Mouse (Mus musculus) midbrain, embryonic 14.5 days (tissue): ENCODE data around the gene Cidec. TPM values are rescaled to one million over a fixed set of nuclear protein-coding genes. Genes with fewer than 3 reads are reported as not detected.
A peak's percentile ranks its signal among the peaks of the same experiment; 100 is the strongest.

Experiments used
- ATAC-seq: fragments of 200-750 bp; cut with Nextera tagmentation; 2 replicates; pipeline ENCODE4 v1.8.0; 2017; ENCODE audit warnings: moderate number of reproducible peaks, moderate library complexity; ENCODE audit not compliant: low FRiP score, low TSS enrichment
- DNase-seq: peaks from one replicate; pipeline ENCODE4 v3.0.0-alpha.2; 2015
- H3K27ac ChIP-seq: fragments of 300-500 bp; sonication (generic); replicated peaks from 2 replicates; pipeline ENCODE4 v1.5.1; 2014; ENCODE audit warnings: mild to moderate bottlenecking, low read depth, low read length, moderate library complexity
- H3K27me3 ChIP-seq: fragments of 300-500 bp; sonication (generic); 2 replicates; pipeline ENCODE4 v1.6.1; 2014; ENCODE audit warnings: low read length, control low read depth, mixed read lengths; ENCODE audit not compliant: control insufficient read depth, insufficient read depth
- H3K36me3 ChIP-seq: fragments of 300-500 bp; sonication (generic); 2 replicates; pipeline ENCODE4 v1.6.1; 2014; ENCODE audit warnings: low read length, control low read depth; ENCODE audit not compliant: control insufficient read depth, insufficient read depth
- H3K4me1 ChIP-seq: fragments of 300-500 bp; sonication (generic); 2 replicates; pipeline ENCODE4 v1.6.1; 2014; ENCODE audit warnings: mild to moderate bottlenecking, antibody characterized with exemption, low read length, control low read depth; ENCODE audit not compliant: control insufficient read depth, insufficient read depth
- H3K4me2 ChIP-seq: fragments of 300-500 bp; sonication (generic); 2 replicates; pipeline ENCODE4 v1.6.1; 2014; ENCODE audit warnings: mild to moderate bottlenecking, low read length, moderate library complexity
- H3K4me3 ChIP-seq: fragments of 300-500 bp; sonication (generic); replicated peaks from 2 replicates; pipeline ENCODE4 v1.5.1; 2014; ENCODE audit warnings: low read depth, low read length
- H3K9ac ChIP-seq: fragments of 300-500 bp; sonication (generic); replicated peaks from 2 replicates; pipeline ENCODE4 v1.6.1; 2014; ENCODE audit warnings: mild to moderate bottlenecking, low read length, moderate library complexity
- H3K9me3 ChIP-seq: fragments of 300-500 bp; sonication (generic); 2 replicates; pipeline ENCODE4 v1.6.1; 2016; ENCODE audit warnings: low read length, control low read depth, mixed read lengths; ENCODE audit not compliant: control insufficient read depth
- WGBS: fragments of 180-500 bp; shearing (Covaris S2); extraction: QIAGEN DNeasy Blood & Tissue Kit; methylation state at CpG from one replicate; pipeline ENCODE4 v1.1.7; 2014; 5-methylcytosine and 5-hydroxymethylcytosine counted together
- polyA plus RNA-seq: library from polyadenylated mRNA; unstranded; fragments of >200 nt; fragmentation: Nextera tagmentation; extraction: Ambion mirVana; gene quantifications from 2 replicates; pipeline ENCODE4 v1.2.1, GENCODE M21; 2014

The Cidec gene
- polyA plus RNA-seq, 1 experiment from 2014 or later, result not detected

- H3K9ac ChIP-seq, result no peak overlapping the region
- DNase-seq, result no peak
- peaks cover 20% of the 10 kb centered on the region for H3K27me3 ChIP-seq
- H3K4me3 ChIP-seq, result no peak overlapping the region
- no peak overlapping the region for H3K27ac ChIP-seq
- H3K4me1 ChIP-seq, result peaks cover 7% of the 10 kb centered on the region
- H3K36me3 ChIP-seq, result no peaks in the 10 kb centered on the region
- H3K4me2 ChIP-seq, result no peak overlapping the region
- ATAC-seq, result no peak
- 82% methylated on average over 2 of the region's 2 CpGs for WGBS
- H3K9me3 ChIP-seq, result no peaks in the 10 kb centered on the region
Measured at GRCm38 (mm10) chr6:113473246-113473645, 37.7 kb upstream of the Cidec start.

- Histone ChIP-seq H3K27me3 (peaks cover 20% of the 10 kb centered on the region), H3K27ac (no peak overlapping the region), H3K4me2 (no peak overlapping the region), H3K9me3 (no peaks in the 10 kb centered on the region), H3K4me3 (no peak overlapping the region), H3K9ac (no peak overlapping the region), H3K4me1 (peaks cover 7% of the 10 kb centered on the region), H3K36me3 (no peaks in the 10 kb centered on the region)
- ATAC-seq (no peak), DNase-seq (no peak)
- WGBS, result 64% methylated on average over 10 of the region's 10 CpGs
Measured at GRCm38 (mm10) chr6:113472061-113472460, 36.5 kb upstream of the Cidec start.

GRCm38 (mm10) chr6:113471297-113471936, 35.9 kb upstream of the Cidec start, which contains the start of gene Il17rc:
TSS of gene Il17rc (plus strand) at chr6:113471427.
- DNase-seq, result no peak
- H3K9me3 ChIP-seq, result no peaks in the 10 kb centered on the region
- H3K4me3 ChIP-seq, result no peak within 1 kb of the TSS
- no peak within 1 kb of the TSS for H3K27ac ChIP-seq
- H3K36me3 ChIP-seq, result no peaks in the 10 kb centered on the region
- peaks cover 20% of the 10 kb centered on the region for H3K27me3 ChIP-seq
- H3K9ac ChIP-seq, result no peak within 1 kb of the TSS
- no peak for ATAC-seq
- WGBS, result 17% methylated on average over 12 of the region's 12 CpGs
- no peak within 1 kb of the TSS; the same call in 1 of the 2 replicates for H3K4me2 ChIP-seq
- H3K4me1 ChIP-seq, result peaks cover 7% of the 10 kb centered on the region

GRCm38 (mm10) chr6:113469432-113469831, 33.9 kb upstream of the Cidec start:
- WGBS, result under 1% methylated on average over 31 of the region's 31 CpGs
- Histone ChIP-seq H3K36me3 (no peaks in the 10 kb centered on the region), H3K4me2 (peak overlapping the region; percentile 59), H3K4me1 (peaks cover 7% of the 10 kb centered on the region), H3K9ac (peak overlapping the region; percentile 23; the same call in 1 of the 2 replicates), H3K27ac (no peak overlapping the region), H3K4me3 (peak overlapping the region; percentile 32), H3K27me3 (peaks cover 20% of the 10 kb centered on the region), H3K9me3 (no peaks in the 10 kb centered on the region)
- DNase-seq, result peak; percentile 83
- peak; percentile 59 for ATAC-seq

- Histone ChIP-seq H3K4me3 (peak overlapping the region; percentile 32), H3K36me3 (no peaks in the 10 kb centered on the region), H3K27me3 (peaks cover 20% of the 10 kb centered on the region), H3K9ac (0 out of 2 replicates have a peak overlapping the region, but pooled peaks have one; percentile 23), H3K27ac (no peak overlapping the region), H3K9me3 (no peaks in the 10 kb centered on the region), H3K4me1 (peaks cover 7% of the 10 kb centered on the region), H3K4me2 (peak overlapping the region; percentile 59)
- 10% methylated on average over 9 of the region's 9 CpGs for WGBS
- peak; percentile 69; the same call in 1 of the 2 replicates for ATAC-seq
- peak; percentile 83 for DNase-seq
Measured at GRCm38 (mm10) chr6:113469021-113469420, 33.5 kb upstream of the Cidec start.

GRCm38 (mm10) chr6:113468512-113468911, 33.0 kb upstream of the Cidec start:
- Histone ChIP-seq H3K36me3 (no peaks in the 10 kb centered on the region), H3K9me3 (no peaks in the 10 kb centered on the region), H3K27me3 (peaks cover 20% of the 10 kb centered on the region), H3K4me1 (peaks cover 7% of the 10 kb centered on the region), H3K9ac (no peak overlapping the region), H3K27ac (no peak overlapping the region), H3K4me3 (no peak overlapping the region), H3K4me2 (no peak overlapping the region)
- 76% methylated on average over 3 of the region's 3 CpGs for WGBS
- DNase-seq (no peak), ATAC-seq (no peak)

GRCm38 (mm10) chr6:113465602-113466001, 30.0 kb upstream of the Cidec start:
- no peak for DNase-seq
- Histone ChIP-seq H3K9ac (no peak overlapping the region), H3K27me3 (peaks cover 14% of the 10 kb centered on the region), H3K4me1 (peaks cover 7% of the 10 kb centered on the region), H3K4me2 (no peak overlapping the region), H3K27ac (no peak overlapping the region), H3K4me3 (no peak overlapping the region), H3K9me3 (no peaks in the 10 kb centered on the region), H3K36me3 (no peaks in the 10 kb centered on the region)
- no peak for ATAC-seq
- WGBS, result 55% methylated on average over 5 of the region's 5 CpGs

GRCm38 (mm10) chr6:113464040-113464439, 28.5 kb upstream of the Cidec start:
- H3K36me3 ChIP-seq, result no peaks in the 10 kb centered on the region
- DNase-seq, result no peak
- no peak overlapping the region for H3K4me2 ChIP-seq
- H3K4me3 ChIP-seq, result no peak overlapping the region
- H3K9ac ChIP-seq, result no peak overlapping the region
- no peaks in the 10 kb centered on the region for H3K27me3 ChIP-seq
- no peaks in the 10 kb centered on the region for H3K9me3 ChIP-seq
- no peaks in the 10 kb centered on the region for H3K4me1 ChIP-seq
- no peak for ATAC-seq
- 71% methylated on average over 7 of the region's 7 CpGs for WGBS
- no peak overlapping the region for H3K27ac ChIP-seq

- WGBS, result 69% methylated on average over 10 of the region's 10 CpGs
- H3K4me1 ChIP-seq, result no peaks in the 10 kb centered on the region
- DNase-seq (no peak), ATAC-seq (no peak)
- no peak overlapping the region for H3K4me3 ChIP-seq
- no peaks in the 10 kb centered on the region for H3K9me3 ChIP-seq
- no peak overlapping the region for H3K27ac ChIP-seq
- H3K9ac ChIP-seq, result no peak overlapping the region
- H3K27me3 ChIP-seq, result no peaks in the 10 kb centered on the region
- H3K4me2 ChIP-seq, result no peak overlapping the region
- no peaks in the 10 kb centered on the region for H3K36me3 ChIP-seq
Measured at GRCm38 (mm10) chr6:113458635-113459034, 23.1 kb upstream of the Cidec start.
